Mouse (Mus musculus) gastrocnemius, postnatal 36 days (tissue): ENCODE results near the gene Rps6ka3. TPM values are rescaled to one million over a fixed set of nuclear protein-coding genes. Genes with fewer than 3 reads are reported as not detected.

Experiments
- DNase-seq, 2 experiments: peaks; one replicate each; pipeline ENCODE4 v3.0.0; 2022
- intact Hi-C: fragments of 180-260 bp; cut with DNase I; formaldehyde crosslinking; loops from one replicate; pipeline ENCODE4 v1.15.1; 2025
- long read RNA-seq, 2 experiments: library from polyadenylated mRNA; stranded (forward); transcript quantifications; one replicate each; pipeline ENCODE4 v2.0.0; 2021
- total RNA-seq, 2 experiments: library from RNA; stranded (reverse); gene quantifications; 2 replicates each; pipeline ENCODE4 v1.2.3; 2021

Gene Rps6ka3
- 10 to 100 TPM; 55.3 to 57.4 TPM for total RNA-seq
- long read RNA-seq, experiment 1, full-length matches to known transcripts: 1 of 10 reads
- long read RNA-seq, experiment 1, partial matches to known transcripts: 3 of 10 reads
- long read RNA-seq, experiment 1, other reads (novel, unspliced or antisense): 6 of 10 reads
- long read RNA-seq, experiment 2, full-length matches to known transcripts: 1 of 9 reads
- long read RNA-seq, experiment 2, partial matches to known transcripts: 2 of 9 reads
- long read RNA-seq, experiment 2, other reads (novel, unspliced or antisense): 6 of 9 reads

GRCm38 (mm10) chrX:159210007-159210406, at the start of gene Rps6ka3:
Rps6ka3 (plus strand) TSS chrX:159210307.
- no peak for DNase-seq
- intact Hi-C loops: no loop called here

- intact Hi-C loops: no loop called here
- DNase-seq: no peak
These were observed 40.9 kb upstream of the Rps6ka3 start for GRCm38 (mm10) chrX:159169200-159169599.

- intact Hi-C loops: no loop called here
- DNase-seq: no peak
These were observed 38.5 kb upstream of the Rps6ka3 start for GRCm38 (mm10) chrX:159171579-159171978.

GRCm38 (mm10) chrX:159191581-159191980, 18.5 kb upstream of the Rps6ka3 start:
- no peak for DNase-seq
- intact Hi-C loops: no loop called here

- DNase-seq: no peak
- intact Hi-C loops: no loop called here
These were observed 10.6 kb upstream of the Rps6ka3 start for GRCm38 (mm10) chrX:159199495-159199894.

GRCm38 (mm10) chrX:159200101-159200500, 10.0 kb upstream of the Rps6ka3 start:
- no peak for DNase-seq
- intact Hi-C loops: no loop called here

- intact Hi-C loops: no loop called here
- no peak for DNase-seq
These were observed 931 bp downstream of the Rps6ka3 start for GRCm38 (mm10) chrX:159210892-159211583.

GRCm38 (mm10) chrX:159215253-159215652, 5.1 kb downstream of the Rps6ka3 start:
- no peak for DNase-seq
- intact Hi-C loops: no loop called here

GRCm38 (mm10) chrX:159222474-159222873, 12.4 kb downstream of the Rps6ka3 start:
- no peak for DNase-seq
- intact Hi-C loops: no loop called here

GRCm38 (mm10) chrX:159237275-159237674, 27.2 kb downstream of the Rps6ka3 start:
- no peak for DNase-seq
- intact Hi-C loops: no loop called here

GRCm38 (mm10) chrX:159254001-159254884, 44.1 kb downstream of the Rps6ka3 start:
- peak in 1 of 2 experiments; percentile 21 for DNase-seq
- intact Hi-C loops: no loop called here

- intact Hi-C loops: no loop called here
- peak; percentile 74 to 81 for DNase-seq
These were observed 45.2 kb downstream of the Rps6ka3 start for GRCm38 (mm10) chrX:159255123-159255978.

GRCm38 (mm10) chrX:159256040-159256852, 46.1 kb downstream of the Rps6ka3 start:
- DNase-seq: peak in 1 of 2 experiments; percentile 18
- intact Hi-C loops: no loop called here

- intact Hi-C loops: no loop called here
- DNase-seq: peak; percentile 21 to 27
These were observed 46.9 kb downstream of the Rps6ka3 start for GRCm38 (mm10) chrX:159256921-159257421.

- intact Hi-C loops: loop anchor here (5.0 kb wide), 1 partner anchor 222 kb away; no protein-coding TSS in a partner anchor
- DNase-seq: no peak
These were observed 54.6 kb downstream of the Rps6ka3 start for GRCm38 (mm10) chrX:159264681-159265080.

- no peak for DNase-seq
- intact Hi-C loops: no loop called here
These were observed 59.0 kb downstream of the Rps6ka3 start for GRCm38 (mm10) chrX:159269072-159269471.

GRCm38 (mm10) chrX:159286765-159287164, 76.7 kb downstream of the Rps6ka3 start:
- intact Hi-C loops: no loop called here

GRCm38 (mm10) chrX:159295879-159296278, 85.8 kb downstream of the Rps6ka3 start:
- DNase-seq: no peak
- intact Hi-C loops: no loop called here

More at GRCm38 (mm10) chrX:159286765-159287164, 76.7 kb downstream of the Rps6ka3 start:
- DNase-seq: no peak
